ENCODE assay signal across 8 mouse cellular contexts in the genomic region with DNA sequence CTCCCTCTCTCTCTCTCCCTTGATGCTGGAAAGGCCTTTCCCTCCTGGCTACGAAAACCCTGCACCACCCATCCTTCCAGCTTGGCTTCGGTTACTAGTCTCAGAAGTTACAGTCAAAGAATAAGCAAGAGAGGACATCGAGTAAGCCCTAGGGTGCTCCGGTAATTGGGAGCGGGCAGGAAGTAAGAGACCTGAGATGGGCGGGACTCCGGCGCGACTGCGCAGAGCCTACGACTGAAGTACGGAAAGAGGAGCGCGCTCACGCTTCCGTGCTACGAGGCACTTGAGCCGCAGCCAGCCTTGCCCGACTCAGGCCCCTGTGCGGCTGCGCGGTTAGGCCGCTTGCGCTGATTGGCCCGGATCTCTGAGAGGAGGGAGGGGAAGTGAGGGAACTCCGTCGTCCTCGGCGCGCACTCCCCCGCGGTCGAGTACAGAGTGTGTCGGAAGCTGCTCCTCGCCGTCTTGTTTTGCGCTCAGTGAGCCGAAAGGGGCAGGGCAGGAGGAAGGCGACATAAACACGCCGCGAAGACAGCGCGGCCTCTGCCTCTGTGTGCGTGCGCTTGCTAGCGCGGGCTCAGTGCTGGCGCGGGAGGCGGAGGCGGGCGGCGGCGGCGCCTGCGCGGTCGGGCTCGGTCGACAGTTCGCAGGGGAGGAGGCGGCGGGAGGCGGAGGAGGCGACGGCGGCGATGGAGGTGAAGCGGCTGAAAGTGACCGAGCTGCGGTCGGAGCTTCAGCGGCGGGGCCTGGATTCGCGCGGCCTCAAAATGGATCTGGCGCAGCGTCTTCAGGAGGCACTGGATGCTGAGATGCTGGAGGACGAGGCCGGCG. TPM values are rescaled to one million over a fixed set of nuclear protein-coding genes. Genes with fewer than 3 reads are reported as not detected.
DNase-seq lines count a peak whose midpoint lies in the region; ATAC-seq lines count a peak whose summit lies in the region.

Gene Hnrnpul2, plus strand, starts transcription at position 415 of the 828 bp plus-strand sequence.

- peak; percentile 100 for DNase-seq in CD4-positive helper T cell, adult 2 months (ENCODE audit: low read depth, low spot score)
- DNase-seq in fat pad, adult 2 months (ENCODE audit: extremely low read depth, low read depth, low spot score), result peak; percentile 88
- DNase-seq in kidney, postnatal 10 days, result peak; percentile 99
- peak; percentile 98 for DNase-seq in natural killer cell, adult 2 months (ENCODE audit: low spot score in 2 of 2)

- peak within 1 kb of the TSS; percentile 85 for H3K4me3 ChIP-seq in brown adipose tissue, adult 24 weeks (ENCODE audit: insufficient read depth, low read depth, low read length)
- peak within 1 kb of the TSS; percentile 99 for H3K4me3 ChIP-seq in heart, embryonic 13.5 days
- H3K4me3 ChIP-seq in liver, embryonic 12.5 days, result peak within 1 kb of the TSS; percentile 100
- H3K4me3 ChIP-seq in stomach, embryonic 15.5 days (replicated peaks), result peak within 1 kb of the TSS; percentile 93

- peak within 1 kb of the TSS; percentile 99 for H3K9ac ChIP-seq in heart, embryonic 13.5 days
- peak within 1 kb of the TSS; percentile 99 for H3K9ac ChIP-seq in liver, embryonic 12.5 days
- H3K9ac ChIP-seq in stomach, embryonic 15.5 days, result peak within 1 kb of the TSS; percentile 98

- peak; percentile 91 for ATAC-seq in heart, embryonic 13.5 days (ENCODE audit: extremely low read depth, insufficient number of reproducible peaks, low FRiP score, low TSS enrichment)
- ATAC-seq in liver, embryonic 12.5 days, result peak; percentile 92
- peak; percentile 94 for ATAC-seq in stomach, embryonic 15.5 days (ENCODE audit: insufficient read depth, low FRiP score, low read depth)

- H3K27me3 ChIP-seq in heart, embryonic 13.5 days (replicated peaks), result no peaks in the 10 kb centered on the region
- H3K27me3 ChIP-seq in liver, embryonic 12.5 days (replicated peaks), result no peaks in the 10 kb centered on the region
- no peaks in the 10 kb centered on the region for H3K27me3 ChIP-seq in stomach, embryonic 15.5 days (replicated peaks)

- H3K9me3 ChIP-seq in heart, embryonic 13.5 days, result no peaks in the 10 kb centered on the region
- no peaks in the 10 kb centered on the region for H3K9me3 ChIP-seq in liver, embryonic 12.5 days (replicated peaks)
- no peaks in the 10 kb centered on the region for H3K9me3 ChIP-seq in stomach, embryonic 15.5 days

- WGBS in heart, embryonic 13.5 days, result under 1% methylated on average over 81 of the region's 83 CpGs
- under 1% methylated on average over 83 of the region's 83 CpGs for WGBS in liver, embryonic 12.5 days (ENCODE audit: insufficient replicate concordance)
- under 1% methylated on average over 81 of the region's 83 CpGs for WGBS in stomach, embryonic 15.5 days

- H3K4me1 ChIP-seq in brown adipose tissue, adult 24 weeks (ENCODE audit: control insufficient read depth, insufficient read depth, insufficient read length, low read length), result peaks cover 4% of the 10 kb centered on the region; the same call in 1 of the 2 replicates
- H3K4me1 ChIP-seq in heart, embryonic 13.5 days, result peaks cover 42% of the 10 kb centered on the region
- peaks cover 47% of the 10 kb centered on the region for H3K4me1 ChIP-seq in liver, embryonic 12.5 days
- H3K4me1 ChIP-seq in stomach, embryonic 15.5 days, result peaks cover 29% of the 10 kb centered on the region; the same call in 1 of the 2 replicates

- H3K4me2 ChIP-seq in heart, embryonic 13.5 days, result peak within 1 kb of the TSS; percentile 88
- H3K4me2 ChIP-seq in liver, embryonic 12.5 days, result peak within 1 kb of the TSS; percentile 84
- peak within 1 kb of the TSS; percentile 74 for H3K4me2 ChIP-seq in stomach, embryonic 15.5 days

- peaks cover 48% of the 10 kb centered on the region for H3K36me3 ChIP-seq in heart, embryonic 13.5 days
- peaks cover 56% of the 10 kb centered on the region for H3K36me3 ChIP-seq in liver, embryonic 12.5 days
- peaks cover 17% of the 10 kb centered on the region for H3K36me3 ChIP-seq in stomach, embryonic 15.5 days

- H3K27ac ChIP-seq in brown adipose tissue, adult 24 weeks (replicated peaks; ENCODE audit: low read depth, low read length), result peak within 1 kb of the TSS; percentile 97
- H3K27ac ChIP-seq in heart, embryonic 13.5 days (replicated peaks), result peak within 1 kb of the TSS; percentile 99
- H3K27ac ChIP-seq in liver, embryonic 12.5 days, result peak within 1 kb of the TSS; percentile 100
- peak within 1 kb of the TSS; percentile 100 for H3K27ac ChIP-seq in stomach, embryonic 15.5 days

RNA-seq across cellular contexts. Expression of gene Hnrnpul2, which starts in this region (rescaled TPM):
- 31.0 and 31.1 TPM in 2 replicates for polyA plus RNA-seq in brown adipose tissue, adult 24 weeks (2012; ENCODE audit: insufficient read depth, insufficient read length, missing spikeins)
- 2.9 TPM in 2 replicates for polyA plus RNA-seq in heart, embryonic 13.5 days (2015; fragmentation: Nextera tagmentation; extraction: Ambion mirVana)
- 3.5 and 3.6 TPM in 2 replicates for polyA plus RNA-seq in liver, embryonic 12.5 days (2016; fragmentation: Nextera tagmentation; extraction: Ambion mirVana)
- polyA plus RNA-seq in stomach, embryonic 15.5 days (2015; fragmentation: Nextera tagmentation; extraction: Ambion mirVana), result 5.9 and 6.6 TPM in 2 replicates

Comparison
In these comparisons a context has a peak if more than half of its experiments do, and no peak if none do; other contexts are left out.
1. Peak in every context shown above with its lines: DNase-seq, ATAC-seq, H3K4me3 ChIP-seq and H3K27ac ChIP-seq.